Mouse (Mus musculus) midbrain, embryonic 10.5 days (tissue): ENCODE data around the gene Msantd3. TPM values are rescaled to one million over a fixed set of nuclear protein-coding genes. Genes with fewer than 3 reads are reported as not detected.
A peak's percentile ranks its signal among the peaks of the same experiment; 100 is the strongest.

Experiments used
- DNase-seq: peaks from one replicate; pipeline ENCODE4 v3.0.0-alpha.2; 2017; ENCODE audit warnings: low spot score
- H3K27ac ChIP-seq: fragments of 300-500 bp; sonication (generic); replicated peaks from 2 replicates; pipeline ENCODE4 v1.5.1; 2016; ENCODE audit warnings: mild to moderate bottlenecking
- H3K27me3 ChIP-seq: fragments of 300-500 bp; sonication (generic); 2 replicates; pipeline ENCODE4 v1.6.1; 2016; ENCODE audit warnings: low read depth, mild to moderate bottlenecking; ENCODE audit not compliant: poor library complexity, severe bottlenecking
- H3K36me3 ChIP-seq: fragments of 300-500 bp; sonication (generic); 2 replicates; pipeline ENCODE4 v1.6.1; 2016; ENCODE audit warnings: mild to moderate bottlenecking, moderate library complexity
- H3K4me1 ChIP-seq: fragments of 300-500 bp; sonication (generic); 2 replicates; pipeline ENCODE4 v1.6.1; 2016
- H3K4me3 ChIP-seq: fragments of 300-500 bp; sonication (generic); 2 replicates; pipeline ENCODE4 v1.5.1; 2016; ENCODE audit warnings: mild to moderate bottlenecking, moderate library complexity
- H3K9me3 ChIP-seq: fragments of 300-500 bp; sonication (generic); replicated peaks from 2 replicates; pipeline ENCODE4 v1.6.1; 2016; ENCODE audit warnings: mild to moderate bottlenecking
- WGBS: fragments of 180-500 bp; shearing (Covaris S2); methylation state at CpG from one replicate; pipeline ENCODE4 v1.1.7; 2016; 5-methylcytosine and 5-hydroxymethylcytosine counted together
- polyA plus RNA-seq: library from polyadenylated mRNA; unstranded; fragments of >200 nt; fragmentation: Nextera tagmentation; extraction: Ambion mirVana; gene quantifications from 2 replicates; pipeline ENCODE4 v1.2.1, GENCODE M21; 2016

Gene Msantd3
- polyA plus RNA-seq, 1 experiment from 2014 or later: 71.2 TPM

- DNase-seq: no peak
- Histone ChIP-seq H3K4me1 (peaks cover 78% of the 10 kb centered on the region), H3K36me3 (peaks cover 6% of the 10 kb centered on the region; the same call in 1 of the 2 replicates), H3K27me3 (no peaks in the 10 kb centered on the region), H3K4me3 (peak overlapping the region; percentile 92; the same call in 1 of the 2 replicates), H3K27ac (no peak overlapping the region), H3K9me3 (no peaks in the 10 kb centered on the region)
- 72% methylated on average over 6 of the region's 6 CpGs for WGBS
These were observed 3.5 kb downstream of the Msantd3 start for GRCm38 (mm10) chr4:48543071-48543865.

- WGBS: 82% methylated on average over 8 of the region's 8 CpGs
- Histone ChIP-seq H3K27me3 (no peaks in the 10 kb centered on the region), H3K27ac (0 out of 2 replicates have a peak overlapping the region, but pooled peaks have one; percentile 49), H3K9me3 (no peaks in the 10 kb centered on the region), H3K4me1 (peaks cover 87% of the 10 kb centered on the region), H3K4me3 (no peak overlapping the region), H3K36me3 (peaks cover 6% of the 10 kb centered on the region; the same call in 1 of the 2 replicates)
- DNase-seq: no peak
These were observed 4.4 kb downstream of the Msantd3 start for GRCm38 (mm10) chr4:48544141-48544540.

GRCm38 (mm10) chr4:48545966-48546365, 6.2 kb downstream of the Msantd3 start:
- WGBS: 45% methylated on average over 12 of the region's 12 CpGs
- peak overlapping the region; percentile 32; the same call in 1 of the 2 replicates for H3K4me3 ChIP-seq
- DNase-seq: no peak
- no peaks in the 10 kb centered on the region for H3K27me3 ChIP-seq
- peaks cover 15% of the 10 kb centered on the region for H3K36me3 ChIP-seq
- no peaks in the 10 kb centered on the region for H3K9me3 ChIP-seq
- peak overlapping the region; percentile 84 for H3K27ac ChIP-seq
- peaks cover 81% of the 10 kb centered on the region for H3K4me1 ChIP-seq

GRCm38 (mm10) chr4:48546568-48547496, 7.1 kb downstream of the Msantd3 start:
- Histone ChIP-seq H3K36me3 (peaks cover 23% of the 10 kb centered on the region), H3K4me3 (peak overlapping the region; percentile 32), H3K27ac (peak overlapping the region; percentile 84), H3K27me3 (no peaks in the 10 kb centered on the region), H3K9me3 (no peaks in the 10 kb centered on the region), H3K4me1 (peaks cover 75% of the 10 kb centered on the region)
- DNase-seq: peak; percentile 61
- WGBS: 18% methylated on average over 9 of the region's 9 CpGs

- WGBS: 41% methylated on average over 6 of the region's 6 CpGs
- peak; percentile 23 for DNase-seq
- Histone ChIP-seq H3K4me1 (peaks cover 58% of the 10 kb centered on the region), H3K36me3 (peaks cover 34% of the 10 kb centered on the region), H3K9me3 (no peaks in the 10 kb centered on the region), H3K27ac (peak overlapping the region; percentile 84), H3K27me3 (no peaks in the 10 kb centered on the region), H3K4me3 (no peak overlapping the region)
These were observed 8.8 kb downstream of the Msantd3 start for GRCm38 (mm10) chr4:48548393-48549045.

GRCm38 (mm10) chr4:48549661-48550060, 9.9 kb downstream of the Msantd3 start:
- Histone ChIP-seq H3K9me3 (no peaks in the 10 kb centered on the region), H3K36me3 (peaks cover 45% of the 10 kb centered on the region), H3K27ac (no peak overlapping the region), H3K4me3 (no peak overlapping the region), H3K27me3 (no peaks in the 10 kb centered on the region), H3K4me1 (peaks cover 47% of the 10 kb centered on the region)
- WGBS: 91% methylated on average over 5 of the region's 5 CpGs
- no peak for DNase-seq

- Histone ChIP-seq H3K36me3 (peaks cover 74% of the 10 kb centered on the region), H3K4me3 (no peak overlapping the region), H3K9me3 (no peaks in the 10 kb centered on the region), H3K27me3 (no peaks in the 10 kb centered on the region), H3K27ac (no peak overlapping the region), H3K4me1 (peaks cover 17% of the 10 kb centered on the region)
- no peak for DNase-seq
- WGBS: 96% methylated on average over 27 of the region's 27 CpGs
These were observed 12.8 kb downstream of the Msantd3 start for GRCm38 (mm10) chr4:48552486-48553064.

- 89% methylated on average over 7 of the region's 7 CpGs for WGBS
- no peaks in the 10 kb centered on the region for H3K27me3 ChIP-seq
- no peak overlapping the region for H3K4me3 ChIP-seq
- DNase-seq: no peak
- no peaks in the 10 kb centered on the region for H3K9me3 ChIP-seq
- H3K27ac ChIP-seq: no peak overlapping the region
- peaks cover 88% of the 10 kb centered on the region for H3K36me3 ChIP-seq
- H3K4me1 ChIP-seq: peaks cover 2% of the 10 kb centered on the region
These were observed 14.4 kb downstream of the Msantd3 start for GRCm38 (mm10) chr4:48554132-48554531.

- Histone ChIP-seq H3K9me3 (no peaks in the 10 kb centered on the region), H3K36me3 (peaks cover 97% of the 10 kb centered on the region), H3K27me3 (no peaks in the 10 kb centered on the region), H3K4me1 (no peaks in the 10 kb centered on the region), H3K4me3 (no peak overlapping the region), H3K27ac (no peak overlapping the region)
- WGBS: 31% methylated on average over 3 of the region's 3 CpGs
- DNase-seq: peak; percentile 45
These were observed 16.0 kb downstream of the Msantd3 start for GRCm38 (mm10) chr4:48555729-48556128.

GRCm38 (mm10) chr4:48559652-48560051, 19.9 kb downstream of the Msantd3 start:
- Histone ChIP-seq H3K9me3 (no peaks in the 10 kb centered on the region), H3K4me1 (no peaks in the 10 kb centered on the region), H3K36me3 (peaks cover 98% of the 10 kb centered on the region), H3K27ac (no peak overlapping the region), H3K4me3 (no peak overlapping the region), H3K27me3 (no peaks in the 10 kb centered on the region)
- WGBS: 95% methylated on average over 14 of the region's 14 CpGs
- no peak for DNase-seq

GRCm38 (mm10) chr4:48561824-48562223, 22.1 kb downstream of the Msantd3 start:
- Histone ChIP-seq H3K4me1 (no peaks in the 10 kb centered on the region), H3K27me3 (no peaks in the 10 kb centered on the region), H3K27ac (no peak overlapping the region), H3K4me3 (no peak overlapping the region), H3K9me3 (no peaks in the 10 kb centered on the region), H3K36me3 (peaks cover 89% of the 10 kb centered on the region)
- WGBS: 97% methylated on average over 8 of the region's 8 CpGs
- no peak for DNase-seq

GRCm38 (mm10) chr4:48564962-48565361, 25.2 kb downstream of the Msantd3 start:
- no peaks in the 10 kb centered on the region for H3K9me3 ChIP-seq
- peaks cover 59% of the 10 kb centered on the region for H3K36me3 ChIP-seq
- H3K27ac ChIP-seq: no peak overlapping the region
- no peaks in the 10 kb centered on the region for H3K4me1 ChIP-seq
- DNase-seq: no peak
- no peak overlapping the region for H3K4me3 ChIP-seq
- H3K27me3 ChIP-seq: no peaks in the 10 kb centered on the region
